Mouse (Mus musculus) heart, embryonic 15.5 days (tissue): Measurements from ENCODE around the gene Rrm2. TPM values are rescaled to one million over a fixed set of nuclear protein-coding genes. Genes with fewer than 3 reads are reported as not detected.

ENCODE experiments used
- ATAC-seq: fragments of 200-750 bp; cut with Nextera tagmentation; replicated peaks from 2 replicates; pipeline ENCODE4 v1.8.0; 2017; ENCODE audit warnings: low read depth, moderate TSS enrichment; ENCODE audit not compliant: insufficient number of reproducible peaks, insufficient read depth, low FRiP score
- H3K27ac ChIP-seq: fragments of 300-500 bp; sonication (generic); 2 replicates; pipeline ENCODE4 v1.5.1; 2015; ENCODE audit warnings: mild to moderate bottlenecking, inconsistent platforms
- H3K27me3 ChIP-seq: fragments of 300-500 bp; sonication (generic); 2 replicates; pipeline ENCODE4 v1.6.1; 2015; ENCODE audit warnings: inconsistent platforms
- H3K36me3 ChIP-seq: fragments of 300-500 bp; sonication (generic); 2 replicates; pipeline ENCODE4 v1.6.1; 2015; ENCODE audit warnings: mild to moderate bottlenecking, inconsistent platforms
- H3K4me1 ChIP-seq: fragments of 300-500 bp; sonication (generic); replicated peaks from 2 replicates; pipeline ENCODE4 v1.6.1; 2015; ENCODE audit warnings: inconsistent platforms
- H3K4me2 ChIP-seq: fragments of 300-500 bp; sonication (generic); 2 replicates; pipeline ENCODE4 v1.6.1; 2015; ENCODE audit warnings: inconsistent platforms, mild to moderate bottlenecking, moderate library complexity
- H3K4me3 ChIP-seq: fragments of 300-500 bp; sonication (generic); 2 replicates; pipeline ENCODE4 v1.5.1; 2015; ENCODE audit warnings: mild to moderate bottlenecking, inconsistent platforms
- H3K9ac ChIP-seq: fragments of 300-500 bp; sonication (generic); 2 replicates; pipeline ENCODE4 v1.6.1; 2015; ENCODE audit warnings: mild to moderate bottlenecking, inconsistent platforms
- H3K9me3 ChIP-seq: fragments of 300-500 bp; sonication (generic); replicated peaks from 2 replicates; pipeline ENCODE4 v1.6.1; 2016; ENCODE audit warnings: inconsistent platforms
- WGBS: fragments of 180-500 bp; shearing (Covaris S2); methylation state at CpG from one replicate; pipeline ENCODE4 v1.1.7; 2015; ENCODE audit warnings: mixed read lengths; 5-methylcytosine and 5-hydroxymethylcytosine counted together
- polyA plus RNA-seq: library from polyadenylated mRNA; unstranded; fragments of >200 nt; fragmentation: Nextera tagmentation; extraction: Ambion mirVana; gene quantifications from 2 replicates; pipeline ENCODE4 v1.2.1, GENCODE M21; 2015

Gene Rrm2
- 208 and 223 TPM in 2 replicates for polyA plus RNA-seq

DNA sequence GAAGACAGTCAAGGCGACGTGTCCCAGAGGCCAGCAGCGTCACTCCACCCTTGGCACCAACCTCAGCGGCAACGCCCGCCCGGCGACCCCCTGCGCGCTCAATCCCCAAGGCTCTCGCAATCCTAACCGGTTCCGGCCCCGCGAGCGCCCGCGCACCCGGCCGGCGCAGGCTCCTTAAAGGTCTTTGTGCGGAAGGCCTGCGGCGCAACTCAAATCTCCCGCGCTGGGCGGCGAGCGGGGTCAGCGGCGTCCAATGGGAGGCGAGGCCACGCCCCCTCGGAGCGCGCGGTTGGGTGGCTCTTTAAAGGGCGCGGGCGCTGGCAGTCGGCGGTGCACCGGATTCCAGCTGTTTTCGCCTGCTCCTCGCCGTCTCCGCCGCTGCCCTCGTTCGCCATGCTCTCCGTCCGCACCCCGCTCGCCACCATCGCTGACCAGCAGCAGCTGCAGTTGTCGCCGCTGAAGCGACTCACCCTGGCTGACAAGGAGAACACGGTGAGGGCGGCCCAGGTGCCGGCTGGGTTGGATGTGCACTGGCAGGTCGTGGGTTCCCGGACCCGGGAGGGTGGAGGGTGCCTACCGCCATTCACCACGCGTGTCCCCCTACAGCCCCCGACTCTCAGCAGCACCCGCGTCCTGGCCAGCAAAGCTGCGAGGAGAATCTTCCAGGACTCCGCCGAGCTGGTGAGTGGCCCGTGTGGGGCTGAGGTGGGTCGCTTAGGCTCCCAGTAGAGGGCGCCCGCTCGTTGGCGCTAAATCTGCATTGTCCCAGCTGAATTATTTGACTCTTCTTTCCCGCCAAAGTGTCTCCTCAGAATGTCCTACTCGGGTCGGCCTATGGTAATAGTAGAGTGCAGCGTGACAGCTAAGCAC is at the start of gene Rrm2:
Rrm2 (plus strand) TSS at position 288 of the 870 bp plus-strand sequence.
- no peaks in the 10 kb centered on the region for H3K27me3 ChIP-seq
- peak within 1 kb of the TSS; percentile 81 for H3K27ac ChIP-seq
- H3K4me3 ChIP-seq = peak within 1 kb of the TSS; percentile 92
- H3K9me3 ChIP-seq = no peaks in the 10 kb centered on the region
- peaks cover 17% of the 10 kb centered on the region for H3K36me3 ChIP-seq
- peak; percentile 87 for ATAC-seq
- H3K9ac ChIP-seq = peak within 1 kb of the TSS; percentile 82
- under 1% methylated on average over 83 of the region's 83 CpGs for WGBS
- H3K4me2 ChIP-seq = peak within 1 kb of the TSS; percentile 92
- H3K4me1 ChIP-seq = peaks cover 50% of the 10 kb centered on the region

DNA sequence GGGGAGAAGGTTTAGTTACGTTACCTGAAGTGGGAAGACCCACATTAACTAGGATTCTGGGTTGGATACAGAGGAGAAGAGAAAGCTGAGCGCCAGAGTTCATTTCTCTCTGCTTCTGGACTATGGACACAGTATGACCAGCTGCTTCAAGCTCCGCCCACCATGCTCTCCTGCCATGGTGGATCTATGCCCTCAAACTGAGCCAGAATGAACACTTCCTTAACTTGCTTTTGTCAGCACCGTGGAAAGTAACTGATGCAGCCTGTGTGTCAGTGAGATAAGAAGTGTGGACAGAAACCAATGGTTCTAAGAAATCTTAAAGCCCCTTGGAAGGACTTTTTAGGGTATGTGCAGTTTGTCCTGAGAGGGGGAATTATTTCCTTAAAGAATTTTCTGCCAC is 49.0 kb upstream of the Rrm2 start:
- Histone ChIP-seq H3K27ac (no peak overlapping the region), H3K9me3 (no peaks in the 10 kb centered on the region), H3K4me3 (no peak overlapping the region), H3K36me3 (peaks cover 69% of the 10 kb centered on the region), H3K4me2 (no peak overlapping the region), H3K9ac (no peak overlapping the region), H3K4me1 (peaks cover 52% of the 10 kb centered on the region), H3K27me3 (no peaks in the 10 kb centered on the region)
- 78% methylated on average over 4 of the region's 4 CpGs for WGBS
- no peak for ATAC-seq

DNA sequence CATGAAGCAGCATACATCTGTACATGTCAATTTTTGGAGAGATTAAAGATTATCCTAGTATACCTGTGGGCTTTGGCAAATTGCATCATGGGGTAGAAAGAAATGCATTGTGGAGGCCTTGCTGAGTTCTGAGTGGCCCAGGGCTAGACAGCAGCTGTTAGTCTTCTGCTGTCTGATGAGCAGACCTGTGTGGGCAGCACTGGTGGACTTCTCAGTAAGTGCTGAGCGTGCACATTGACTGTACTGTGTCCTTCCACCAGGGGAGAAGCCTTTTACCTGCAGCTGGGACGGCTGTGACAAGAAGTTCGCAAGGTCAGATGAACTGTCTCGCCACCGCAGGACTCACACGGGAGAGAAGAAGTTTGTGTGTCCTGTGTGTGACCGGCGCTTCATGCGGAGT is 48.1 kb upstream of the Rrm2 start:
- ATAC-seq = no peak

DNA sequence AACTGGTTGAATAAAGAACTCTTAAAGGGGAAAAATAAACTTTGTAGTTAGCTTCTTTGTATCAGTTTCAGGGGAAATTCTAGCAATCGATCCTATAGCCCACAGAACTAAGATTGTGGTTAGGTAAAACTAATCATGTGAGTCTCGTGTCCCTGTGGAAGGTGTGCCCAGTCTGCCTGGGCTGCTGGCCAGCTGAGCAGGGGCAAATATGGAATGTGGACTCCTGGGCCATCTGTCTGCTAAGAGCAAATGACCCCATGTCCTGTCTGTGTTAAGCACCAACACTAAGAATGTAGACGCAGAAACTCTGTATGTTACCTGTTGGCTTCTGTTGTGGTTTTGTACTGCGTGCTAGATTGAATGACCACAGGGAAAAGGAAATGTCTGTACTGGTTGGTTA is 46.9 kb upstream of the Rrm2 start:
- Histone ChIP-seq H3K4me2 (no peak overlapping the region), H3K27ac (no peak overlapping the region), H3K9me3 (no peaks in the 10 kb centered on the region), H3K36me3 (peaks cover 50% of the 10 kb centered on the region), H3K4me3 (no peak overlapping the region), H3K4me1 (peaks cover 32% of the 10 kb centered on the region), H3K27me3 (no peaks in the 10 kb centered on the region), H3K9ac (no peak overlapping the region)
- ATAC-seq = no peak
- WGBS = 54% methylated on average over 4 of the region's 4 CpGs

More for the DNA sequence above, 48.1 kb upstream of the Rrm2 start:
- Histone ChIP-seq H3K9ac (no peak overlapping the region), H3K36me3 (peaks cover 61% of the 10 kb centered on the region), H3K9me3 (no peaks in the 10 kb centered on the region), H3K4me1 (peaks cover 43% of the 10 kb centered on the region), H3K4me2 (no peak overlapping the region), H3K27ac (no peak overlapping the region), H3K27me3 (no peaks in the 10 kb centered on the region), H3K4me3 (no peak overlapping the region)
- 87% methylated on average over 9 of the region's 9 CpGs for WGBS

DNA sequence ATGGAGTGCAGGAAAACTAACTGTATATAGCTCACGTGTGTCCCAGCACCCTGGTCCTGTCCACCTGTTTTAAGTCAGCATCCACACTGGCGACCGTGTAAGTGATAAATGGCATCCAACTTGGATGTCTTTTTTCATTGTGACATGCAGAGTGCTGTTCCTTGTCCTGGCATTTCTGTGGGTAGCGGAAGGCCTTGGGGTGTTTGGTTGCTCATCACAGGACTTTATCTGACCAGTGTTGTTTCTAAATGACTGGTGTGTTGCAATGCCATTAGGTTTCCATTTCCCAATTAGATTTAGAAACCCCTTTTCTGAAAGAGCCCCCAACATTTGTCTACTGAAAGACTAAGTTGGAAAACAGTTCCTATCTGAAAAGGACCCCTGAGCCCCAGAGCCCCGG is 45.9 kb upstream of the Rrm2 start:
- Histone ChIP-seq H3K4me3 (no peak overlapping the region), H3K27me3 (no peaks in the 10 kb centered on the region), H3K9ac (no peak overlapping the region), H3K4me2 (no peak overlapping the region), H3K36me3 (peaks cover 39% of the 10 kb centered on the region), H3K4me1 (peaks cover 25% of the 10 kb centered on the region), H3K9me3 (no peaks in the 10 kb centered on the region), H3K27ac (no peak overlapping the region)
- WGBS = 84% methylated on average over 5 of the region's 5 CpGs
- ATAC-seq = no peak

DNA sequence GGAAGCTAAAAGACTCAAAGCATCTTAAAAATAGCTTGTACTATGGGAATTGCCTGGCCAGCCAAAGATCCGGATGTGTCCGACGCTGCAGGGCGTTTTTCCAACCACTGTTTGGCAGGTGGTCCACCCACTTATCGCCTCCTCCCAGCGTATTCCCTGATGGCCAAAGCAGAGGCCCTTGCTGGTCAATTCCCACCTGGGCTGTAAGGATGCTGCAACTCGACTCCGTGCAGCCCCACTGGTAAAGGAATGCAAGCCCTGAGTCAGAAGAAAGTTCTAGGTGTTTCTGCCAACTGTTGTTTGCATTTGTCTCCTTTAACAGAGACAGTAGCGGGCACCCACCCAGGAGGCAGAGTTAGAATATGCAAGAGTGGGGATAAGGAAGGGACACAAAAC is 27.9 kb upstream of the Rrm2 start:
- ATAC-seq = no peak
- H3K27ac ChIP-seq = peak overlapping the region; percentile 60; the same call in 1 of the 2 replicates

DNA sequence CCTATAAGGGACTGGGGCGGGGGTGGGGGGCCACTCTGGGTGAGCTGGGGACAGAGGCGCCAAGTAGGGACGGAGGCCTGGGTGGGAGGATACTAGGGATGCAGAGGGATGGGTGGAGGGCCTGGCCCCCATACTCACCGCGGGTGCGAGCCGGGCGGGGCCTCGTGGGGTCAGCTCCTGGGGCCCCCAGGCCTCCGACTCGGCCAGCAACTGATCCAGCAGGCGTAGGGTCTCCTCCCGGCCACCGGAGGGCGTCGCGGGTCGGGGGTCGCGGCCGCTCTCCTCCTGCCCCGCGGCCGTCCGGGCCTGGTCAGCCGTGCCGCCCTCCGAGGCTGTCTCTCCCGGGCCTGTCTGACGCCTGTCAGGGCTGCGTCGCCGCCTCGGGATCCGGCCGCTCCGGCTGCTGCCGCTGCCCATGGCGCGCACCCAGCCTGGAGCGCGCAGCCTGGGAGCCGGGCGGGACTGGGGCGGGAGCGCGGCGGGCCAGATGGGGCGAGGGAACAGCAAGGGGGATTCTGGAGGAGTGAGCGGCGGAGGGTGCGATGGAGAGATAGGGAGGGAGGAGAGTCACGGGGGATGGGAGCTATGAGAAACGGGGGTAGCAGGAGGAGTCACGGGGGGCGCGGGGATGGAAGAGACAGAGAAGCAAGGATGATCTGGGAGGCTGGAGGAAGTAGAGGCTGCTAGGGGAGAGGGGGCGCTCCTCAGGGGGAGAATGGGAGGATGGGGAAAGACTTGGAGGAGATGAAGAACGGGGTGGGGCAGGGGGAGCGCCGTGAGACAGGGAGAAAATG is 27.4 kb upstream of the Rrm2 start:
- Histone ChIP-seq H3K9ac (peak overlapping the region; percentile 73), H3K27me3 (peaks cover 24% of the 10 kb centered on the region), H3K4me3 (peak overlapping the region; percentile 61), H3K9me3 (no peaks in the 10 kb centered on the region), H3K36me3 (no peaks in the 10 kb centered on the region), H3K4me1 (peaks cover 33% of the 10 kb centered on the region), H3K27ac (peak overlapping the region; percentile 60), H3K4me2 (peak overlapping the region; percentile 97)
- WGBS = 2% methylated on average over 48 of the region's 61 CpGs
- ATAC-seq = peak; percentile 47

More for the DNA sequence above, 27.9 kb upstream of the Rrm2 start:
- H3K4me1 ChIP-seq = peaks cover 33% of the 10 kb centered on the region
- H3K9me3 ChIP-seq = no peaks in the 10 kb centered on the region
- no peaks in the 10 kb centered on the region for H3K36me3 ChIP-seq
- 13% methylated on average over 9 of the region's 9 CpGs for WGBS
- H3K4me3 ChIP-seq = peak overlapping the region; percentile 61
- H3K27me3 ChIP-seq = peaks cover 24% of the 10 kb centered on the region
- peak overlapping the region; percentile 97 for H3K4me2 ChIP-seq
- peak overlapping the region; percentile 73; the same call in 1 of the 2 replicates for H3K9ac ChIP-seq

DNA sequence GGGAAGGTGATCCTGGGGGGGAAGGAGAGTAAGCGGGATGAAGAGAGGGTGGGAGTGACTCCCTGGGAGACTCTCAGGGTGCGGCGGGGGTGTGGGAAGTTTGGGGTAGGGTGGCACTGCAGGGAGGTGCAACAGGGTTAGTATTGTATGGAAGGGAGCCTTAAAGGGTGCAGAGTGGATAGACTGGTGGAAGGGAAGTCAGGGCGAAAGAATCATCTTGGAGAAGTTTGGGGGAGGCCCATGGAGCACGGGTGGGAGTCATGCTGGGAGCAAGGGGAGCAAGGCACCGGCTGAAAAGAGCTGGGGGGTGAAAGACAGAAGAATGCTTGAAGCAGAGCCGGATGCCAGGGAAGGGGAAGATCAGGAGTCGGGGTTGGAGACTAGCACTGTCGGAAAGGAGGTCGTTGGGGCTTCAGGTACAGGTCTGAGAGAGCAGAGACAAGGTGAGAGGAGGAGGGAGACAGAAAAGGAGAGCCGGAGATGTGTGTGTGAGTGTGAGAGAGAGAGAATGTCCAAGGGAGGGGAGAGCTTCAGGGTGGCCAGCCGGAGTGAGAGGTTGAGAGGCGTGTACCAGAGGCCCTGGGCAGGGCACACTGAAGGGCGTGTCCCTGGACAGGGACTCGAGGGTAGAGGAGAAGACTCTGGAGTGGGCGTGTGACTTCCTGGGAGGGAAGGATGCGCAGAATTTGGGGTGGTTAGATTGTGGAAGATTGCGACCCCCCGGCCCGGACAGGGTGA is 26.6 kb upstream of the Rrm2 start, which contains the start of gene Cys1:
Cys1 (minus strand) TSS at position 528 of the 738 bp plus-strand sequence.
- peak within 1 kb of the TSS; percentile 73 for H3K9ac ChIP-seq
- H3K4me3 ChIP-seq = peak within 1 kb of the TSS; percentile 61
- H3K4me2 ChIP-seq = peak within 1 kb of the TSS; percentile 97
- peaks cover 33% of the 10 kb centered on the region for H3K4me1 ChIP-seq
- WGBS = 3% methylated on average over 20 of the region's 20 CpGs
- no peaks in the 10 kb centered on the region for H3K9me3 ChIP-seq
- peak within 1 kb of the TSS; percentile 60 for H3K27ac ChIP-seq
- no peak; the same call in 1 of the 2 replicates for ATAC-seq
- no peaks in the 10 kb centered on the region for H3K36me3 ChIP-seq
- peaks cover 29% of the 10 kb centered on the region for H3K27me3 ChIP-seq

DNA sequence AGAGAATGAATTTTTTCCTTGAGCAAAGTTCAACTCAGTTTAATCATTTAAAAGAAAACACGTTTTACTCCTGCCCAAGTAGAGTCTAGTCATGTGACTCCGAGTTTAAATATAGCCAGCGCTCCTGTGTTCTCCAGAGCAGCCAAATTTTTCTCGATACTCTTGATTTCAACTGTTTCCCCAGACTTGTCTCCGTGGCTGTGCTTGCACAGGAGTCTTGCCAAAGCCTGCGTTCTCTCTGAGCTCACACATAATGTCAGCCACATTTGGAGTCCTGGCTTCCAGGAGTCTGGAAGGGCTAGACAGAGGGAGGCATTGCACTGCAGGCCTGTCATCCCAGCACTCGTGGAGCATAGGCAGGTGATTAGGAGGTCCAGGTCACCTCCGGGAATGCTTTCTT is 25.5 kb upstream of the Rrm2 start:
- no peak for ATAC-seq
- H3K9me3 ChIP-seq = no peaks in the 10 kb centered on the region
- H3K36me3 ChIP-seq = no peaks in the 10 kb centered on the region
- H3K4me2 ChIP-seq = peak overlapping the region; percentile 97
- peaks cover 33% of the 10 kb centered on the region for H3K4me1 ChIP-seq
- H3K27ac ChIP-seq = peak overlapping the region; percentile 40; the same call in 1 of the 2 replicates
- H3K9ac ChIP-seq = no peak overlapping the region
- WGBS = 23% methylated on average over 8 of the region's 8 CpGs
- H3K27me3 ChIP-seq = peaks cover 29% of the 10 kb centered on the region
- H3K4me3 ChIP-seq = no peak overlapping the region

DNA sequence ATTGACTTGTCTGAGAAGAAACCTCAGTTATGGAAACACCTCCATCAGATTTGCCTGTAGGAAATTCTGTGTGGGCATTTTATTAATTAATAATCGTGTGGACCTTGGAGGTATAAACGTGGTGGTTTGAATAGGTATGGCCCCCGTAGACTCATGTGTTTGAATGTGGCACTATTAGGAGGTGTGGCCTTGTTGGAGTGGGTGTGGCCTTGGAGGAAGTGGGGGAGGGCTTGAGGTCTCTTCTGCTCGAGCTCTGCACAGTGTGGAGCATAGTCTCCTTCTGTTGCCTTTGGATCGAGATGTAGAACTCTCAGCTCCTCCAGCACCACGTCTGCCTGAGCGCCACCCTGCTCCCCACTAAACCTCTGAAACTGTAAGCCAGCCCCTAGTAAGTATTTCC is 24.6 kb upstream of the Rrm2 start:
- Histone ChIP-seq H3K4me2 (no peak overlapping the region), H3K4me3 (no peak overlapping the region), H3K36me3 (no peaks in the 10 kb centered on the region), H3K27ac (no peak overlapping the region), H3K9me3 (no peaks in the 10 kb centered on the region), H3K4me1 (peaks cover 33% of the 10 kb centered on the region), H3K27me3 (peaks cover 29% of the 10 kb centered on the region), H3K9ac (no peak overlapping the region)
- 74% methylated on average over 7 of the region's 7 CpGs for WGBS
- ATAC-seq = no peak
